Mouse (Mus musculus) stomach, embryonic 15.5 days (tissue): Measurements from ENCODE around the gene Cryba4. TPM values are rescaled to one million over a fixed set of nuclear protein-coding genes. Genes with fewer than 3 reads are reported as not detected.
A peak's percentile ranks its signal among the peaks of the same experiment; 100 is the strongest.

Experiments
- ATAC-seq: fragments of 200-750 bp; cut with Nextera tagmentation; 2 replicates; pipeline ENCODE4 v1.8.0; 2017; ENCODE audit warnings: low read depth, moderate number of reproducible peaks, moderate TSS enrichment; ENCODE audit not compliant: insufficient read depth, low FRiP score
- H3K27ac ChIP-seq: fragments of 300-500 bp; sonication (generic); 2 replicates; pipeline ENCODE4 v1.5.1; 2015; ENCODE audit warnings: mild to moderate bottlenecking, inconsistent platforms
- H3K27me3 ChIP-seq: fragments of 300-500 bp; sonication (generic); replicated peaks from 2 replicates; pipeline ENCODE4 v1.6.1; 2015; ENCODE audit warnings: inconsistent platforms
- H3K36me3 ChIP-seq: fragments of 300-500 bp; sonication (generic); 2 replicates; pipeline ENCODE4 v1.6.1; 2015; ENCODE audit warnings: inconsistent platforms
- H3K4me1 ChIP-seq: fragments of 300-500 bp; sonication (generic); 2 replicates; pipeline ENCODE4 v1.6.1; 2015; ENCODE audit warnings: inconsistent platforms
- H3K4me2 ChIP-seq: fragments of 300-500 bp; sonication (generic); 2 replicates; pipeline ENCODE4 v1.6.1; 2015; ENCODE audit warnings: mild to moderate bottlenecking, inconsistent platforms
- H3K4me3 ChIP-seq: fragments of 300-500 bp; sonication (generic); replicated peaks from 2 replicates; pipeline ENCODE4 v1.5.1; 2015; ENCODE audit warnings: inconsistent platforms
- H3K9ac ChIP-seq: fragments of 300-500 bp; sonication (generic); 2 replicates; pipeline ENCODE4 v1.6.1; 2015; ENCODE audit warnings: inconsistent platforms
- H3K9me3 ChIP-seq: fragments of 300-500 bp; sonication (generic); 2 replicates; pipeline ENCODE4 v1.6.1; 2016; ENCODE audit warnings: inconsistent platforms
- WGBS: fragments of 180-500 bp; shearing (Covaris S2); methylation state at CpG from one replicate; pipeline ENCODE4 v1.1.7; 2015; 5-methylcytosine and 5-hydroxymethylcytosine counted together
- polyA plus RNA-seq: library from polyadenylated mRNA; unstranded; fragments of >200 nt; fragmentation: Nextera tagmentation; extraction: Ambion mirVana; gene quantifications from 2 replicates; pipeline ENCODE4 v1.2.1, GENCODE M21; 2015

The Cryba4 gene
- polyA plus RNA-seq, 1 experiment from 2014 or later: 1.7 TPM

- Histone ChIP-seq H3K27me3 (no peaks in the 10 kb centered on the region), H3K4me3 (no peak overlapping the region), H3K9me3 (no peaks in the 10 kb centered on the region), H3K4me2 (no peak overlapping the region), H3K4me1 (peaks cover 16% of the 10 kb centered on the region), H3K27ac (no peak overlapping the region), H3K9ac (no peak overlapping the region), H3K36me3 (no peaks in the 10 kb centered on the region)
- 78% methylated on average over 7 of the region's 7 CpGs for WGBS
- ATAC-seq: no peak
Observed at GRCm38 (mm10) chr5:112211911-112212310, 40.4 kb downstream of the Cryba4 start.

- no peak overlapping the region for H3K9ac ChIP-seq
- WGBS: 29% methylated on average over 8 of the region's 8 CpGs
- no peaks in the 10 kb centered on the region for H3K27me3 ChIP-seq
- no peaks in the 10 kb centered on the region for H3K36me3 ChIP-seq
- ATAC-seq: no peak
- H3K4me3 ChIP-seq: no peak overlapping the region
- H3K4me2 ChIP-seq: no peak overlapping the region
- no peaks in the 10 kb centered on the region for H3K9me3 ChIP-seq
- no peak overlapping the region for H3K27ac ChIP-seq
- H3K4me1 ChIP-seq: peaks cover 9% of the 10 kb centered on the region; the same call in 1 of the 2 replicates
Observed at GRCm38 (mm10) chr5:112210104-112210503, 42.2 kb downstream of the Cryba4 start.

DNA sequence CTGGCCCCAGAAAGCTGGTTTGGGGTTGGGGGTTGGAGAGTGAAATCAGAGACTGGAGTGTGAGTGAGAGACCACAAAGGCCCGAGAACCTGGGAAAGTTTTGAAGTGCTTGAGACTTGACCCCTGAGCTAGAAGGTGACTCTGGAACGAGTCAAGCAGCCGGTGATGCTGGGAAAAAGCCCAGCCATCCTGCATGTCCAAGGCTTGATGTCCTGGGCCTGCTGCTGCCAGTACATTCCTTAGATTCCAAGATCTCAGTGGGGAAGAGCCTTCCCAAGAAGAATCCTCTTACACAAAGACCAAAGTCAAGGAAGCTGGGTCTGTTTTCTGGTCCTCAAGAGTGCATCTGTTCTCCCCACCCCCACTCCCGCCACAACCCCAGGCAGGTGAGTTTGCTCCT is 44.0 kb downstream of the Cryba4 start:
- no peak overlapping the region for H3K4me2 ChIP-seq
- 36% methylated on average over 4 of the region's 4 CpGs for WGBS
- no peak overlapping the region for H3K27ac ChIP-seq
- no peak overlapping the region for H3K9ac ChIP-seq
- H3K9me3 ChIP-seq: no peaks in the 10 kb centered on the region
- no peak for ATAC-seq
- no peaks in the 10 kb centered on the region for H3K4me1 ChIP-seq
- H3K27me3 ChIP-seq: no peaks in the 10 kb centered on the region
- no peak overlapping the region for H3K4me3 ChIP-seq
- H3K36me3 ChIP-seq: no peaks in the 10 kb centered on the region

GRCm38 (mm10) chr5:112206543-112207255 is 45.6 kb downstream of the Cryba4 start:
- Histone ChIP-seq H3K36me3 (no peaks in the 10 kb centered on the region), H3K4me3 (no peak overlapping the region), H3K27me3 (no peaks in the 10 kb centered on the region), H3K27ac (no peak overlapping the region), H3K4me2 (peak overlapping the region; percentile 20; the same call in 1 of the 2 replicates), H3K9ac (no peak overlapping the region), H3K9me3 (no peaks in the 10 kb centered on the region), H3K4me1 (no peaks in the 10 kb centered on the region)
- ATAC-seq: peak; percentile 45; the same call in 1 of the 2 replicates
- WGBS: 22% methylated on average over 16 of the region's 16 CpGs

DNA sequence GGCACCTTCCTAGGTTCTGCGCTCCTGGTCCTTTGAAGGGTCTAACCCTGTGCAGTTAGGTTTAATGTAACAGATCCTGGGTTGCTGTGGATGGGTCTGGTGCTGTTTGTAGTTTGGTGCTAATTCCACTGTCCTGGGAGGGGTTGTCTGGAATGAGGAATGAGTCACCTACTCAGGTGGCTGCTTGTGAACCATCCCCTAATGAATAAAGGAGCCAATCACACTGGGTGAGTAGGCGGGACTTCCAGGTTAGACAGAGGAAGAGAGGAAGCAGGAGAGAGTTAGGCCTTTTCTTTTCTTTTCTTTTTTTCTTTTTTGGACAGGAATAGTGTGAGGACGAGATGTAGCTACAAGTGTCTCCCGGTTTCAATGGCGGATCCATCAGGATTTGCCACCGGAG is 52.7 kb downstream of the Cryba4 start:
- WGBS: 88% methylated on average over 6 of the region's 6 CpGs
- H3K4me3 ChIP-seq: no peak overlapping the region
- no peaks in the 10 kb centered on the region for H3K4me1 ChIP-seq
- no peaks in the 10 kb centered on the region for H3K36me3 ChIP-seq
- no peak overlapping the region for H3K9ac ChIP-seq
- H3K27me3 ChIP-seq: no peaks in the 10 kb centered on the region
- ATAC-seq: no peak
- no peak overlapping the region for H3K27ac ChIP-seq
- H3K9me3 ChIP-seq: no peaks in the 10 kb centered on the region
- no peak overlapping the region for H3K4me2 ChIP-seq

Other genes starting within 250 kb of the Cryba4 start
- gene Crybb1, start 3.3 kb upstream of the Cryba4 start, polyA plus RNA-seq: 4.0 TPM in 2 replicates
- 40.8 and 44.4 TPM in 2 replicates for gene Tpst2, start 24.2 kb upstream of the Cryba4 start, polyA plus RNA-seq
- gene Tfip11, start 73.8 kb upstream of the Cryba4 start, polyA plus RNA-seq: 23.3 and 25.3 TPM in 2 replicates
- gene Srrd, start 90.5 kb upstream of the Cryba4 start, polyA plus RNA-seq: 34.0 and 37.3 TPM in 2 replicates
- 31.7 and 32.9 TPM in 2 replicates for gene Hps4, start 90.6 kb upstream of the Cryba4 start, polyA plus RNA-seq
- gene Gm6583, start 103.5 kb upstream of the Cryba4 start, polyA plus RNA-seq: 0.22 and 0.24 TPM in 2 replicates
- 10.2 and 12.1 TPM in 2 replicates for gene Asphd2, start 142.3 kb upstream of the Cryba4 start, polyA plus RNA-seq
- 0.08 and 0.14 TPM in 2 replicates for gene Gm6588, start 196.9 kb upstream of the Cryba4 start, polyA plus RNA-seq